ENCODE assay signal across 9 mouse cellular contexts in the genomic region with DNA sequence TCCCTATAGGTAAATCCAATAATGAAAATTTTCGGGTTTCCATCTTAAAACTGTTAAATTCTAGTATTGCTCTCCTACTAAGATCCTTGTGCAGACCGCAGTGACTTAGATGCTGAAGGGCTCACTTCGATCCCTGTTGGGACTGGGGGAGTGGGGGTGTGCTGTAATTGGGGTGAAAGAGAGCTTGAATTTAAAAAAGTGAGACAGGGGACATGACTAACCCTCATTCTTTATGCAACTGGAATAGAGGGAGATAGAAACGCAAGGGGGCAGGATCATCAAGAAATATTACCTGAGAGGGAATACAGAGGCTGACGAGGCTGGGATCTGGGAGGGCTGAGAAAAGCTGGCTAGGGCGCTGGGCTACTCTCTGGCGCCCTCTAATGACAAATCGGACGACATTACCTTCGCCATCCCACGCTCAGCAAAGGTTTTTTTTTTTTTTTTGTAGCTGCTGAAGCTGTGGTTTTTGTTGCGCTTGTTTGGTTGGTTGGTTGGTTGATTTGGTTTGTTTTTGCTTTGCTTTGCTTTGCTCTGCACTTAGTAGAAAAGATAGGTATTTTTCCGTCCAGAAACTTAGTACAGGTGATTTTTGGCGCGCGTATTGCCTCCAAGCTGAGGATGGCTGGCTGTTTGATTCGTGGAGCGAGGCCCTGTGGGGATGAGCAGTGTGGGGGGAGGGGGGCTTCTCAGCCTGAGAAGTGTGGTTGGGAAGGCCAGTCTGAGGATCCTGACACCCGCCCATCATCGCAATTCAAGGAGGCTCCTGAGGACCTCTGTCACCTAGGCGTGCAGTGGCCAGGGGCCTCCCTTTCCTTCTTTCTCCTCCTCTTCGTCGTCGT. TPM values are rescaled to one million over a fixed set of nuclear protein-coding genes. Genes with fewer than 3 reads are reported as not detected.
DNase-seq lines count a peak whose midpoint lies in the region; ATAC-seq and TF ChIP-seq lines count a peak whose summit lies in the region.
"Had no signal": no experiment of that assay in that cellular context is flagged by ENCODE, and none has a peak within 500 bp of the region (broad histone marks: within the 10 kb centered on the region; RNA-seq: fewer than 3 reads in every experiment).

No protein-coding gene starts in this region.

- no peak overlapping the region for H3K4me3 ChIP-seq in lung, embryonic 16.5 days (ENCODE audit: low read length)
- peak overlapping the region; percentile 46 for H3K4me3 ChIP-seq in forebrain, embryonic 12.5 days (replicated peaks)
- H3K4me3 ChIP-seq in liver, postnatal 0 days (ENCODE audit: low read depth, low read length), result no peak overlapping the region
- H3K4me3 ChIP-seq: heart, embryonic 15.5 days had no signal

- ATAC-seq in lung, embryonic 16.5 days (ENCODE audit: low read depth), result peak; percentile 54; the same call in 1 of the 2 replicates
- ATAC-seq in forebrain, embryonic 12.5 days (ENCODE audit: low FRiP score), result peak; percentile 69
- ATAC-seq in liver, postnatal 0 days, result no peak

- H3K36me3 ChIP-seq in lung, embryonic 16.5 days (ENCODE audit: control insufficient read depth, insufficient read depth, low read length), result no peaks in the 10 kb centered on the region
- no peaks in the 10 kb centered on the region for H3K36me3 ChIP-seq in forebrain, embryonic 12.5 days (replicated peaks)
- no peaks in the 10 kb centered on the region for H3K36me3 ChIP-seq in liver, postnatal 0 days (replicated peaks; ENCODE audit: insufficient read depth, low read length)
- H3K36me3 ChIP-seq: heart, embryonic 15.5 days had no signal

- no peaks in the 10 kb centered on the region for H3K9me3 ChIP-seq in lung, embryonic 16.5 days (ENCODE audit: control insufficient read depth, low read length)
- H3K9me3 ChIP-seq in forebrain, embryonic 12.5 days, result no peaks in the 10 kb centered on the region; the same call in 1 of the 2 replicates
- H3K9me3 ChIP-seq in liver, postnatal 0 days (ENCODE audit: low read length), result no peaks in the 10 kb centered on the region
- H3K9me3 ChIP-seq: heart, embryonic 15.5 days had no signal

- H3K4me1 ChIP-seq in lung, embryonic 16.5 days (replicated peaks; ENCODE audit: control insufficient read depth, insufficient read depth, low read length), result no peaks in the 10 kb centered on the region; the same call in 1 of the 2 replicates
- H3K4me1 ChIP-seq in forebrain, embryonic 12.5 days, result peaks cover 70% of the 10 kb centered on the region
- H3K4me1 ChIP-seq in liver, postnatal 0 days (ENCODE audit: insufficient read depth), result no peaks in the 10 kb centered on the region

- H3K4me2 ChIP-seq in lung, embryonic 16.5 days (ENCODE audit: low read depth, low read length), result no peak overlapping the region
- peak overlapping the region; percentile 89 for H3K4me2 ChIP-seq in forebrain, embryonic 12.5 days
- no peak overlapping the region for H3K4me2 ChIP-seq in liver, postnatal 0 days (ENCODE audit: low read depth, low read length)
- H3K4me2 ChIP-seq: heart, embryonic 15.5 days had no signal

- peak; percentile 63 for TF ChIP-seq CTCF in liver, postnatal 0 days (IDR thresholded peaks at IDR 0.05; ENCODE audit: low read depth)

- 6% methylated on average over 24 of the region's 24 CpGs for WGBS in lung, embryonic 16.5 days
- 3% methylated on average over 24 of the region's 24 CpGs for whole genome bisulfite sequencing in forebrain, embryonic 12.5 days
- WGBS in liver, postnatal 0 days (ENCODE audit: insufficient replicate concordance), result 7% methylated on average over 24 of the region's 24 CpGs

- H3K9ac ChIP-seq in lung, embryonic 16.5 days (ENCODE audit: low read length), result no peak overlapping the region
- H3K9ac ChIP-seq in forebrain, embryonic 12.5 days, result peak overlapping the region; percentile 78
- H3K9ac ChIP-seq in liver, postnatal 0 days (replicated peaks), result no peak overlapping the region
- H3K9ac ChIP-seq: heart, embryonic 15.5 days had no signal

- peak; percentile 25 for DNase-seq in adrenal gland, postnatal 25 days
- no peak for DNase-seq in adrenal gland, adult 2 months
- DNase-seq in lung, postnatal 25 days (ENCODE audit: low spot score), result no peak
- DNase-seq in liver, postnatal 0 days, result no peak
- DNase-seq in gastrocnemius, adult 8-10 months (ENCODE audit: low spot score in 2 of 2), result no peak
- DNase-seq in left cerebral cortex, adult 11 months (ENCODE audit: low spot score), result no peak

- H3K27me3 ChIP-seq in lung, embryonic 16.5 days (ENCODE audit: control insufficient read depth, insufficient read depth, low read depth, low read length), result peaks cover 64% of the 10 kb centered on the region
- peaks cover 19% of the 10 kb centered on the region for H3K27me3 ChIP-seq in forebrain, embryonic 12.5 days
- H3K27me3 ChIP-seq in liver, postnatal 0 days (ENCODE audit: insufficient read depth, low read length), result peaks cover 60% of the 10 kb centered on the region

- H3K27ac ChIP-seq in lung, embryonic 16.5 days (ENCODE audit: low read length), result no peak overlapping the region
- H3K27ac ChIP-seq in forebrain, embryonic 12.5 days, result peak overlapping the region; percentile 94
- H3K27ac ChIP-seq in liver, postnatal 0 days (ENCODE audit: low read depth), result no peak overlapping the region
- H3K27ac ChIP-seq: heart, embryonic 15.5 days had no signal

- TF ChIP-seq EP300 in liver, postnatal 0 days (IDR thresholded peaks at IDR 0.05; ENCODE audit: low read depth), result no peak

RNA-seq across cellular contexts. Expression of a gene that starts 11.0 kb away (rescaled TPM):
- total RNA-seq in adrenal gland, postnatal 25 days (2021), result 0.43 and 0.58 TPM in 2 replicates
- total RNA-seq in adrenal gland, adult 2 months (2021), result under 1 TPM; 0.14 to 0.28 TPM
- polyA plus RNA-seq in adrenal gland, adult 2 months (2012; rRNA removed), result 0.42 and 0.44 TPM in 2 replicates
- 1.6 and 1.9 TPM in 2 replicates for polyA plus RNA-seq in lung, embryonic 16.5 days (2015; fragmentation: Nextera tagmentation; extraction: Ambion mirVana)
- polyA plus RNA-seq in forebrain, embryonic 12.5 days (2016; fragmentation: Nextera tagmentation; extraction: Ambion mirVana), result 75.5 and 77.0 TPM in 2 replicates
- polyA plus RNA-seq in liver, postnatal 0 days (2015; fragmentation: Nextera tagmentation; extraction: Ambion mirVana), result not detected in 2 replicates
- total RNA-seq in gastrocnemius, adult 8-10 months (2022), result under 1 TPM in 1 of 4 experiments, not detected in 3; 0.13 TPM

Comparison
In these comparisons a context has a peak if more than half of its experiments do, and no peak if none do; other contexts are left out.
1. RNA of a gene that starts 11.0 kb away (polyA plus RNA-seq): 75.5 to 77.0 TPM in forebrain, embryonic 12.5 days; 1.6 to 1.9 TPM in lung, embryonic 16.5 days, 0.42 to 0.44 TPM in adrenal gland, adult 2 months and not detected in liver, postnatal 0 days; every median in the first group is over 10 times any median in the second.